Mouse (Mus musculus) lung, postnatal 14 days (tissue): ENCODE measurements around the gene U2af2.

ENCODE experiments used
- DNase-seq: peaks from one replicate; pipeline ENCODE4 v3.0.0; 2021

Gene U2af2

GRCm38 (mm10) chr7:5125549-5126406, 63.8 kb downstream of the U2af2 start, which contains the start of gene Rasl2-9:
Gene Rasl2-9 (minus strand): TSS chr7:5125950.
- DNase-seq = peak; percentile 77
